Mouse (Mus musculus): ENCODE measurements around the gene Hbb-y. TPM values are rescaled to one million over a fixed set of nuclear protein-coding genes. Genes with fewer than 3 reads are reported as not detected.

Hbb-y gene
- polyA plus RNA-seq (2016; fragmentation: Nextera tagmentation; extraction: Ambion mirVana) = 8,935 and 9,118 TPM in 2 replicates

DNA sequence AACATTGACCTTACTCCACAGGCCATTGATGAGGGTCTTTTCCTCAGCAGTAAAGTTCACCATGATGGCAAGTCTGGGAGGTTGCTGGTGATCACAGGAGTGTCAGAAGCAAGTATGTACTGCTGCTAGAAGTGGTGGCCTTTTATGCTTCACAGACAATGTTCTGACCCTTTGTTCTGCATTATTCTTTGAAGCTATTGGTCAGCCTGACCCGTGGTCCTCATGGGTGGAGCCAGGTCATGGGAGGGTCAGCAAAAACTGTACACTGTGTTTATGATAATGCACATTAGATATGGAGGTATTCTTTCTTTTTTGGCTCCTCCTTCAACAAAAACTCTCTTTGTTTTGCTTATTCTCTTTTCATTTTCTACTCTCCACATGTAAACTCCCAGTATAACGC, at the start of gene Hbb-y:
Gene Hbb-y, minus strand, starts transcription at position 127 of the 400 bp plus-strand sequence.
- Histone ChIP-seq H3K27me3 (no peaks in the 10 kb centered on the region), H3K4me1 (replicated peaks) (no peaks in the 10 kb centered on the region), H3K4me2 (no peak within 1 kb of the TSS), H3K36me3 (no peaks in the 10 kb centered on the region), H3K9me3 (no peaks in the 10 kb centered on the region), H3K4me3 (replicated peaks) (no peak within 1 kb of the TSS), H3K9ac (replicated peaks) (no peak within 1 kb of the TSS), H3K27ac (no peak within 1 kb of the TSS)
- no peak for ATAC-seq (ENCODE audit: insufficient number of reproducible peaks, insufficient read depth, low FRiP score, low TSS enrichment, low read depth)
- WGBS = 63% methylated on average over 2 of the region's 2 CpGs

DNA sequence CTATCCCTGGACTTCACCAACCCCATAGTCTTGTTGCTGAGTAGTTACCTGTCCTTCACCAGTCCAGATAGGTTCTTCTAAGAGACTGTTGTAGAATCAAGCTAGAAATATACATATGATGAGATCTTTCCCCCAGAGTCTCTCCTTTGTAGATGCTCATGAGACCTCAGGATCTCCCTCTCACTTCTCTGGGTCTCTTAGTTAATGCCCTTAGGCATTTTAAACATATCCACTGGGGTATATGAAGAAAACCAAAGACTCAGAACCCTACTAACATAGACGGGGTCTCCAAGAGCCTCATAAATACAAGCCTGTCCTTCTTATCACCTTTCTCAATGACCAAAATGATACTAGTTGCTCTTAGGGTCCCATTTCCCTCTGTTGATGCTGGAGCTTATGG, 41.4 kb upstream of the Hbb-y start, which contains the start of gene Olfr64:
Gene Olfr64, minus strand, starts transcription at position 101 of the 400 bp plus-strand sequence.
- H3K4me3 ChIP-seq (replicated peaks) = no peak within 1 kb of the TSS
- H3K36me3 ChIP-seq = no peaks in the 10 kb centered on the region
- no peak within 1 kb of the TSS for H3K4me2 ChIP-seq
- no peak for ATAC-seq (ENCODE audit: insufficient number of reproducible peaks, insufficient read depth, low FRiP score, low TSS enrichment, low read depth)
- no peaks in the 10 kb centered on the region for H3K4me1 ChIP-seq (replicated peaks)
- no peak within 1 kb of the TSS for H3K9ac ChIP-seq (replicated peaks)
- H3K9me3 ChIP-seq = no peaks in the 10 kb centered on the region
- WGBS = 72% methylated on average over 1 of the region's 1 CpGs
- no peak within 1 kb of the TSS for H3K27ac ChIP-seq
- H3K27me3 ChIP-seq = no peaks in the 10 kb centered on the region

DNA sequence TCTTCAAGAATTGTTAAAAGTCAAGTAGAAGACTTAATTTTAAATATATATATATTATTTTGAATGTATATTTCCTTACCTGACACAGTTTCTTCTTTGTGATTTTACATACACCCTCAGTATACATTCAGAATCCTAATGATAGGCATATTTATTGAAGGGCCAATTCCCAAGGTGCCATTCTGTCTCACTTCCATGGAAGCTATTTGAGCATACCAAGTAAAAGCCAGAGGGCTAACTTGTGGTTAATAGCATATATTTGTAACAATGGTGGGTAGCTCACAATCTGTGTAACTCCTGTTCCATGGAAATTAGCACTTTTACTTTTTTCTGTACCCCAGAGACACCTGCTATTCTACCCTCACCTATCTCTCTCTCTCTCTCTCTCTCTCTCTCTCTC, 33.1 kb upstream of the Hbb-y start, which contains the start of gene Olfr66:
Gene Olfr66, minus strand, starts transcription at position 101 of the 400 bp plus-strand sequence.
- no peak within 1 kb of the TSS for H3K27ac ChIP-seq
- H3K9ac ChIP-seq (replicated peaks) = no peak within 1 kb of the TSS
- no peak within 1 kb of the TSS for H3K4me3 ChIP-seq (replicated peaks)
- H3K4me1 ChIP-seq (replicated peaks) = no peaks in the 10 kb centered on the region
- no peaks in the 10 kb centered on the region for H3K27me3 ChIP-seq
- no peaks in the 10 kb centered on the region for H3K36me3 ChIP-seq
- ATAC-seq (ENCODE audit: insufficient number of reproducible peaks, insufficient read depth, low FRiP score, low TSS enrichment, low read depth) = no peak
- no peaks in the 10 kb centered on the region for H3K9me3 ChIP-seq
- H3K4me2 ChIP-seq = no peak within 1 kb of the TSS

GRCm38 (mm10) chr7:103877093-103877492, 24.1 kb upstream of the Hbb-y start:
- ATAC-seq (ENCODE audit: insufficient number of reproducible peaks, insufficient read depth, low FRiP score, low TSS enrichment, low read depth) = no peak
- WGBS = 84% methylated on average over 2 of the region's 2 CpGs
- H3K9ac ChIP-seq (replicated peaks) = no peak overlapping the region
- no peaks in the 10 kb centered on the region for H3K36me3 ChIP-seq
- H3K27ac ChIP-seq = no peak overlapping the region
- no peaks in the 10 kb centered on the region for H3K4me1 ChIP-seq (replicated peaks)
- no peak overlapping the region for H3K4me3 ChIP-seq (replicated peaks)
- no peaks in the 10 kb centered on the region for H3K27me3 ChIP-seq
- no peaks in the 10 kb centered on the region for H3K9me3 ChIP-seq
- no peak overlapping the region for H3K4me2 ChIP-seq

DNA sequence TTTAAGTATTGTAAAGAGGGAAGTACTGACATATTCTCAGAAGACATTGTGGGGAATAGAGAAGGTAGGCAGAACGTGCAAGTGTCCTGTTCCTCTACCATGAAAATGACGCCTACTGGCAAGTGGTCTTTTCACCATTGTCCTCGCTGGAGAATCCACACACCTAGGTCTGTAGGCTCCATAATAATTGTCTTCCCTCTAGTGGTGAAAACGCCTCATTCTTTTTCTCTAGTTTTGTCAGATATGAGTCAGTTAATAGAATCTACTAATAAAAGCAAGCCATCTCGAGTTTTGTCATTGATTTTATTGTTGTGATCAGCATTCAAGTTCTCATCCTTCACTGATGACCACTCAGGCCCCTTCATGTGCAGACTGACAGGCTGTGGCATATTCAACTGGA, 21.4 kb upstream of the Hbb-y start:
- no peak overlapping the region for H3K27ac ChIP-seq
- H3K27me3 ChIP-seq = no peaks in the 10 kb centered on the region
- H3K4me2 ChIP-seq = no peak overlapping the region
- H3K9me3 ChIP-seq = no peaks in the 10 kb centered on the region
- H3K9ac ChIP-seq (replicated peaks) = no peak overlapping the region
- no peaks in the 10 kb centered on the region for H3K36me3 ChIP-seq
- 57% methylated on average over 5 of the region's 5 CpGs for WGBS
- H3K4me3 ChIP-seq (replicated peaks) = no peak overlapping the region
- H3K4me1 ChIP-seq (replicated peaks) = no peaks in the 10 kb centered on the region
- ATAC-seq (ENCODE audit: insufficient number of reproducible peaks, insufficient read depth, low FRiP score, low TSS enrichment, low read depth) = no peak

DNA sequence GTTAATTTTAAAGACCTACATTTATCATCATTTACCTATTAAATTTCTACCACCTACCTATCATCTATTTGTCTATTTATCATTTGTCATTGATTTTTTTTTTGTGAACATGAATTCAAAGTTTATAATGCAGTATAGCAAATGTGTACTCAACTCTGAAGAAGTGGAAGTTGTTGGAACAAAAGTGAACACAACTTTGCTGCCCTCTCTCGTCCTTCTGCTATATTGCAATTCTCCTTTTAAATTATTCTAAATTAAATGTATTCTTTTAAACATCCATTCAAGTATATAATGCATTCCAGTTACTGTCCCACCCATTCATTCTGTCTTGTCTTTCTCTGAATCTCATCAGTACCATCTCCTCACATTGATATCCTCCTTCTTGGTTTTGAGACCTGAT, 20.0 kb upstream of the Hbb-y start:
- WGBS = 10% methylated on average over 1 of the region's 1 CpGs
- Histone ChIP-seq H3K4me1 (replicated peaks) (no peaks in the 10 kb centered on the region), H3K9ac (replicated peaks) (no peak overlapping the region)

DNA sequence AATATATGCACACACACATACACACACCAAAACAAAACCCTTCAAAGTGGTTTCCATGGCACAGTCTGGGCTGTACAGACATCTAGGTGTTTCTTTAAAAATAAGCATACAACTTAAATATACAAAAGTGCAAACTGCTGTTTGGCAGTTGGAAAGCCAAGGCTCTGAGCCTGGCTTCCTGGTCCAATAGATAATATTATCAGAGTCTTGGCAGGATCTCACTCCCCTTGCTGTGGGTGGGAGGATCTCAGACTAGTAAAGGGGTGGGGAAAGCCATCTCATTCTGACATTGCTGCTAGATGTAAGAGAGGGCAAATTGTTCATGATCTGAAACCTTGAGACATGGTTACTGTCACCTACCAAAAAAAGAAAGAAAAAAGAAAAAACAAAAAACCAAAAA, 17.7 kb upstream of the Hbb-y start:
- Histone ChIP-seq H3K27me3 (no peaks in the 10 kb centered on the region), H3K4me3 (replicated peaks) (no peak overlapping the region), H3K4me1 (replicated peaks) (no peaks in the 10 kb centered on the region), H3K27ac (no peak overlapping the region), H3K4me2 (no peak overlapping the region), H3K9me3 (no peaks in the 10 kb centered on the region), H3K36me3 (no peaks in the 10 kb centered on the region), H3K9ac (replicated peaks) (no peak overlapping the region)
- ATAC-seq (ENCODE audit: insufficient number of reproducible peaks, insufficient read depth, low FRiP score, low TSS enrichment, low read depth) = no peak

More for the DNA sequence above, 20.0 kb upstream of the Hbb-y start:
- H3K27ac ChIP-seq = no peak overlapping the region
- no peaks in the 10 kb centered on the region for H3K27me3 ChIP-seq
- ATAC-seq (ENCODE audit: insufficient number of reproducible peaks, insufficient read depth, low FRiP score, low TSS enrichment, low read depth) = no peak
- no peaks in the 10 kb centered on the region for H3K36me3 ChIP-seq
- no peak overlapping the region for H3K4me2 ChIP-seq
- H3K4me3 ChIP-seq (replicated peaks) = no peak overlapping the region
- no peaks in the 10 kb centered on the region for H3K9me3 ChIP-seq

- H3K4me2 ChIP-seq = no peak overlapping the region
- no peak overlapping the region for H3K4me3 ChIP-seq (replicated peaks)
- H3K27me3 ChIP-seq = no peaks in the 10 kb centered on the region
- H3K4me1 ChIP-seq (replicated peaks) = no peaks in the 10 kb centered on the region
- no peaks in the 10 kb centered on the region for H3K9me3 ChIP-seq
- no peaks in the 10 kb centered on the region for H3K36me3 ChIP-seq
- no peak for ATAC-seq (ENCODE audit: insufficient number of reproducible peaks, insufficient read depth, low FRiP score, low TSS enrichment, low read depth)
- H3K9ac ChIP-seq (replicated peaks) = no peak overlapping the region
- H3K27ac ChIP-seq = no peak overlapping the region
Measured at GRCm38 (mm10) chr7:103865716-103866115, 12.7 kb upstream of the Hbb-y start.

DNA sequence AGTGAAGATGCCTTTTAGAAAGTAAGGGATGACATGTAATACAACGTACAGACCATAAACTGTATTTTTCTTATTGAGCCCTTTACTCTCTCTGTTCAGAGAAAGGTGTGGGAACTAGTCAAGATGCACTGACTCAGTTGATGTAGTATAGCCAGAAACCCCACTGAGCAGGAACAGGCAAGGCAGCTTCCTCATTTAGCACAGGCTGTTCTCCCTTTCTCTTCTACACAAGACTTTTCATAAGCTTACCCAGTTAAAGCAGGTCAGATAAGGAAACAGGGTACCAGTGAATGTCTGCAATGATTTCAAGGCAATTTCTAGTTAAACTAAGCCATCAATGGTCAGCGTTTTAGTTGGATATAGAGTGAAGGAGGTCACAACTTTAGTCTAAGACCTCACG, 8.5 kb upstream of the Hbb-y start:
- no peak overlapping the region for H3K4me3 ChIP-seq (replicated peaks)
- 83% methylated on average over 3 of the region's 3 CpGs for WGBS
- H3K36me3 ChIP-seq = no peaks in the 10 kb centered on the region
- H3K4me1 ChIP-seq (replicated peaks) = no peaks in the 10 kb centered on the region
- H3K9me3 ChIP-seq = no peaks in the 10 kb centered on the region
- no peaks in the 10 kb centered on the region for H3K27me3 ChIP-seq
- ATAC-seq (ENCODE audit: insufficient number of reproducible peaks, insufficient read depth, low FRiP score, low TSS enrichment, low read depth) = no peak
- H3K4me2 ChIP-seq = no peak overlapping the region
- no peak overlapping the region for H3K27ac ChIP-seq
- no peak overlapping the region for H3K9ac ChIP-seq (replicated peaks)

DNA sequence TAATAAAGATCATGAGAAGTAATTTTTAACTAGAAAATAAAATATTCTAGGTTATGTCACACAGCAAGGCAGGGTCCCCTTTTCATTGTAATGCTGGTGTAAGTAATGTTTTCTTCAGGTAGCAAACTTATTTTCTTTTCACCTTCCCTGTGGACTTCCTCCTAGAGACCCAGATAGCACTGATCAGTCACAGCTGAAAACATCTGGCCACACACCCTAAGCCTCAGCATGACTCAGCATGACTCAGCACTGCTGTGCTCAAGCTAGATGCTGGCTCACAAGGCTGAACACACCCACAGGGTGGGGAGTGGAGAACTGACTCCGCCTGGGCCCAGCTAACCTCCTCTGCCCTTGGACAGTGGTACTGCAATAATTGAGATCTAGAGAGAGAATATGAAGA, 7.8 kb upstream of the Hbb-y start:
- no peak overlapping the region for H3K9ac ChIP-seq (replicated peaks)
- H3K4me3 ChIP-seq (replicated peaks) = no peak overlapping the region
- no peaks in the 10 kb centered on the region for H3K4me1 ChIP-seq (replicated peaks)
- no peak overlapping the region for H3K4me2 ChIP-seq
- no peak for ATAC-seq (ENCODE audit: insufficient number of reproducible peaks, insufficient read depth, low FRiP score, low TSS enrichment, low read depth)
- H3K27ac ChIP-seq = no peak overlapping the region
- WGBS = 60% methylated on average over 1 of the region's 1 CpGs
- no peaks in the 10 kb centered on the region for H3K27me3 ChIP-seq
- H3K9me3 ChIP-seq = no peaks in the 10 kb centered on the region
- no peaks in the 10 kb centered on the region for H3K36me3 ChIP-seq

- H3K9ac ChIP-seq (replicated peaks) = no peak overlapping the region
- no peak overlapping the region for H3K4me3 ChIP-seq (replicated peaks)
- H3K4me1 ChIP-seq (replicated peaks) = no peaks in the 10 kb centered on the region
- no peaks in the 10 kb centered on the region for H3K36me3 ChIP-seq
- ATAC-seq (ENCODE audit: insufficient number of reproducible peaks, insufficient read depth, low FRiP score, low TSS enrichment, low read depth) = no peak
- no peaks in the 10 kb centered on the region for H3K9me3 ChIP-seq
- H3K27me3 ChIP-seq = no peaks in the 10 kb centered on the region
- 72% methylated on average over 2 of the region's 2 CpGs for WGBS
- no peak overlapping the region for H3K4me2 ChIP-seq
- no peak overlapping the region for H3K27ac ChIP-seq
Measured at GRCm38 (mm10) chr7:103859076-103859475, 6.1 kb upstream of the Hbb-y start.

GRCm38 (mm10) chr7:103854669-103855068, 1.7 kb upstream of the Hbb-y start:
- H3K4me2 ChIP-seq = no peak overlapping the region
- ATAC-seq (ENCODE audit: insufficient number of reproducible peaks, insufficient read depth, low FRiP score, low TSS enrichment, low read depth) = no peak
- 70% methylated on average over 1 of the region's 1 CpGs for WGBS
- no peaks in the 10 kb centered on the region for H3K27me3 ChIP-seq
- H3K4me3 ChIP-seq (replicated peaks) = no peak overlapping the region
- no peak overlapping the region for H3K27ac ChIP-seq
- no peak overlapping the region for H3K9ac ChIP-seq (replicated peaks)
- no peaks in the 10 kb centered on the region for H3K4me1 ChIP-seq (replicated peaks)
- no peaks in the 10 kb centered on the region for H3K9me3 ChIP-seq
- no peaks in the 10 kb centered on the region for H3K36me3 ChIP-seq

Data from limb, embryonic 12.5 days (tissue).